Mouse (Mus musculus): ENCODE results near the gene Pou2f2.

Gene Pou2f2

DNA sequence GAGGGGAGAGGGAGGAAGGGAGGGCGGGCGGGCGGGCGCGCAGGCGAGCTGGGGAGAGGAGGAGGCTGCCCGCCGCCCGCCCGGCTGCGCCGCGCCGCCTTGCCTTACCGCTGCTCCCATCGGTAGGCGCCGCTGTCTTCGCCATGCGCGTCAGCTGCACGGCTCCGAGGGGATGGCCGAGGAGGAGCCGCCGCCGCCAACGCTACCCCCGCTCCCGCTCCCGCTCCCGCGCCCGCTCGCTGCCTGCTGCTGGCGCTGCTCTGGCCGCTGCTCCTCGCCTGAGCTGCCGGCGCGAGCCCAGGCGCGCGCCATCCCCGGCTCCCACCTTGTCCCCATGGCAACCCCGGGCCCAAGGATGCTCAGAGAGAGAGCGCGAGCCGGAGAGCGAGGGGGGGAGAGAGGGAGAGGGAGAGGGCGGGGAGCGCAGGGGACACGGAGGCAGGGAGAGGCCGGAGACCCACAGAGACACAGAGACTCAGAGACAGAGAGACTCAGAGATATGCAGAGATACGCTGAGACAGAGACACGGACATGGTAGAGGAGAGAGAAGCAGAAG, at the start of gene Pou2f2:
Pou2f2 (minus strand) TSS at position 121 of the 556 bp plus-strand sequence.
- peak; percentile 85 for DNase-seq

DNA sequence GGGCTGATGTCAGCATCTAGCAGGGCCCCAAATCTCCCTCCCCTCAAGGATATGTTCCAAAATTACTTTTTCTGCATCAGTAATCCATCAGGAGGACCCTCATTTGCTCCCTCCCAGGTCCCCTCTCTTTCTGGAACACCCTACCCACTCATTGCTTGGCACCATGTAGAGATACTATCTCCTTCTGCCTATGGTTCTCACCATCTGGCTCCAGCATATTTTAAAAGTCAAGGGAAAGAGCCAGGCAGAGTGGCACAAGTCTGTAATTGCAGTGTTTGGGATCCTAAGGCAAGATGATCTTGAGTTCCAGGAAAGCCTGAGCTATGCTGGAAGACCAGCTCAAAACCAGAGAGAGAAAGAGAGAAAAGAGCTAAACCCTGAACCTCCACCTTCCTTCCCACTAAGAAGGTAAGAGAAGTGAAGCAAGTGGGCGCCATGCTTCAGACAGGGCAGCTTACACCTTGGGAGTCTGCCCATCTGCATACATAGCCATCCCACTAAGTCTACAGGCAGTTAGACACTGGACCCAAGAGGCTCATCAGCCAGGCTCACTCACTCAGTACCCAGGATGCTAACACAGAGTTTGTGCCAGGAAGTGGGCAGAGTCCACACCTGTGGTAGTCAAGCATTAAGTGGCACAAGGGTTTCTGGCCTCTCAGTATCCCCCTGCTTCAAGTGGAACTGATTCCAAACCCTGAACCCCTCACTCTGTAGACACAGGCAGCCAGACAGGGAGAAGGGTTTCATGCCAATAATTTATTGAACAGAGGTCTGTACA, 48.2 kb upstream of the Pou2f2 start:
- DNase-seq = no peak

DNA sequence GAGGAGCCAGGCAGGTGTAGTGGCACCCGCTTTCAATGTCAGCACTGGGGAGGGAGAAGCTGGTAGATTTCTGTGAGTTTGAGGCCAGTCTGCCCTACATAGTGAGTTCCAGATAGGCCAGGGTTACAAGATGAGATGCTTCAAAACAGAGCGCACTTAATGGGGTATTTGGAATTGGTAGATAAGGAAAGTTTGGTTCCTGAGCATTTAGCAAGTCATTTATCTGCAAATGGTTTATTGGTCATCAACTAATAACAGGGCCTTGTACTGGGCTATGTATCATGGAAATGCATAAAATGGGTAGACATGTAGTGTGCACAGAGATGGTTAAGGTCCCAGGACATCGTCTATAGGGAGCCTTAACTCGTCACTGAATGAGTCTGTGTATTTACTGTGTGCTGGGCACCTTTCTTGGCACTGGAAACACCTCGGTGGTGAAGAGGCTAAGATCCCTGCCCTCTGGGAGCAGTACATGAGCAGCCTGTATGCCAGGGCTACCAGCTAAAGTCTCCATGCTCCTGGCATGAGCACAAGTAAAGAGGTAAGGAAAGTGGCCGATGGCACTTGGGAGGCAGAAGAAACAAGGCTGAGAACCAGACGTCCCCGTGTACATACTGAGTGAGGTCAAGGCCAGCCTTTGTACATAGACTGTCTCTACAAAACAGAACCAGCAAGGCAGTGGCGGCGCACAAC, 42.9 kb upstream of the Pou2f2 start:
- DNase-seq = no peak

DNA sequence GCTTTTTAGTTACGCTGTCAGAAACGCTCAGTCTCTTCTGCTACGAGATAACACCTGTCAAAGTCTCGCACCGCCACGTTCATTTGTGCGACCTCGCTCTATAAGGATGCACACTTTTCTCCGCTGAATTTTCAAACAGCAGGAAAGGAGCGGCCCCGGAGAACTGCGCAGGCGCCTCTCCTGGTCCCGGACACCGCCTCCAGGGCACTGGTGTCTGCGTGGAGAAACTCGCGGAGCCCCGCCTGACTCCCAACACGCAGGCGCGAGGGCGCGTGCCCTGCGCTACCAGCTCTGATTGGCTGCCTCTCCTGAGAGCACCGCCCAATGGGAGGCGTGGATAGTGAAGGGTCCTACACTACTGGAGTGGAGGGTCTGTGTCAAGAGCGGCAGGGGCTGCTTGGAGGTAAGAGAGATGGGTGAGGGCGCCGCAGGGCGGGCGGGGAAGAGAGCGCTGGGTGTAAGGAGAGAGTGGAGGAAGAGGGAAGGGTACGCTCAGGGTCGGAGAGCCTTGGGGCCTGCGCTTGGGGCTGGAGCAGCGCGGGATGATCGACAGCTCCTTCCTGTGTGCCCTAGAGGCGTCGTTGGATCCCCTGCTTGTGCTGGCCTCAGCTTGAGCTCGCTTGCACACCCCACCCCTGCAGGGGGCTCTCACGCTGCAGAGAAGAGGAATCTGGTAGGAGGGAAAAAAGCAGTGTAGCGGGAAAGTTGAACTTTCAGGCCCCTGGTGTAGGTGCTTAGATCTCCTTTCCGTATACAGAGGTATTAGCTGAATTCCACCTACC, 41.8 kb upstream of the Pou2f2 start, which contains the start of gene Zfp526:
Zfp526 (plus strand) TSS at position 324 of the 782 bp plus-strand sequence.
- peak; percentile 95 for DNase-seq

DNA sequence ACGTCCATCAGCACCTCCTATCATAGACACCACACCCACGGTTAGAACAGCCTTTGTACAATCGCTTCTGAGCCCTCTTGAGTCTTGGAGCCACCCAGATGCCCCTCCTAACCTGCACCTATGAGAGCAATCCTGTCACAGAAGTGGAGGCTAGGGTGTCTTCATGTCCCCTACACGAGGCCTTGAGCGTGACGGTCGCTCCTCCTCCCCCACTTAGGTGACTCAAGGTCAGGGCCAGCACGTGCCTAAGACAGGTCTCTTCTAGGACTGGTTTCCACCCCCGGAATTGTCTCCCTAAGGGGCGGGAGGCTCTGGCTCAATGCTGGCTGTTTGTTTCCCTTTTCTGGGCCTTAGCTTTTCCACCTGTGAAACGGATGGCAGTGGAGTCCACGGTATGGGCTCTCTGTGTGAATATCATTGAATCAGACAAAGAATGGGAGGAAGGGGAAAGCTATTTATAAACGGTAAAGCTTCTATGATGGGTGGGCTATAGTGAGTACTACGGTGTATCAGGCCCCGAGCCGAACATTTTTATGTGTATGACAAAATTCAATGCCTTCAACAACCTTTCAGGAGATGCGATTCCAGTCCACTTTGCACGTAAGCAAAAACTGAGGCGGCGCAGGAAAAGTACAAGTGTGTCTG, 41.1 kb upstream of the Pou2f2 start, which contains the start of gene Dedd2:
Dedd2 (minus strand) TSS at position 159 of the 645 bp plus-strand sequence.
- DNase-seq = no peak

DNA sequence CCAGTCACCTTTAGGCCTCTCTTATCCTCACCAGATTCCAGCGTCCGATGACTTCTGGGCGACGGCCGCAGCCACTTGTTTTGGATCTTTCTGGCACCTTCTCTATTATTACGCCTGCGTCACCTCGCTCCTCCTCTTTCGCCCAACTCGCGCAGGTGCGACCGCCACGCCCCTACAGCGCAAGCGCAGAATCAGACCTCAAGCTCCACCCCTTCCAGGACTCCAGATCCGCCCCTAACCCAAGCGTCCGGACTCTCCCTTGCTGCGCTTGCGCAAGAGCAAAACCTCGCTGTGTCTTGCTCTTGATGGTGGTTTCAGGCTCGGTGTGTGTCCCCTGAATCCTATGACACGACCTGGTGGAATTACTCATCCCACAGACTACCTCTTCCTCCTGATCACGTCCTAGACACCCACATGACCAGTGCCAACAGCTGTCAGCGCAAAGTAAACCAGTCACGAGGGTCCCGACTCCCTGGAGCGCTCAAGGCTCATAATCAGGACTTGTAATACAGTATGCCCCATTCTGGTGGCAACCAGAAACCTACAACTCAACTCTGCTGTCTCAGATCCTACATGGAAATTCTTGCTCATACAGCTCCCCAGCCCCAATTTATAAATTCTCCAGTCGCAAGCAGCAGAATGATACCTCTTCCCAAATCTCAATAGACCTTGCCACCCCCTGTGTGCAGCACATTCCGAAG, 40.4 kb upstream of the Pou2f2 start:
- DNase-seq = peak; percentile 96

DNA sequence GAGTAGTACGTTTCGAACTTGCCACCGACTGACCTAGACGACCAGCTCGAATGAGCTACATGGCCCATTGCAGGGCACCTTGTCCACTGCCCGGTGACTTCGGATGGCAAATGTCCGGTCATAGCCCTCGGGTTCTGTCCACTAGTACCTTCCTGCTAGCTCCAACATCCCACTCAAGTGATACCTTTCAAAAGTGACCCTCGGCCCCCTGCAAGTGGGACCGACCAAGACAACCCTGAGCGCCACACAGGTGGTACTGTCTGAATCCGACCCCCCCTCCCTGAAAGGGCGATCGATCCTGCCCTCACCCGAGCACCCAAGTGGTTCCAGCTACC, 39.9 kb upstream of the Pou2f2 start:
- DNase-seq = no peak

DNA sequence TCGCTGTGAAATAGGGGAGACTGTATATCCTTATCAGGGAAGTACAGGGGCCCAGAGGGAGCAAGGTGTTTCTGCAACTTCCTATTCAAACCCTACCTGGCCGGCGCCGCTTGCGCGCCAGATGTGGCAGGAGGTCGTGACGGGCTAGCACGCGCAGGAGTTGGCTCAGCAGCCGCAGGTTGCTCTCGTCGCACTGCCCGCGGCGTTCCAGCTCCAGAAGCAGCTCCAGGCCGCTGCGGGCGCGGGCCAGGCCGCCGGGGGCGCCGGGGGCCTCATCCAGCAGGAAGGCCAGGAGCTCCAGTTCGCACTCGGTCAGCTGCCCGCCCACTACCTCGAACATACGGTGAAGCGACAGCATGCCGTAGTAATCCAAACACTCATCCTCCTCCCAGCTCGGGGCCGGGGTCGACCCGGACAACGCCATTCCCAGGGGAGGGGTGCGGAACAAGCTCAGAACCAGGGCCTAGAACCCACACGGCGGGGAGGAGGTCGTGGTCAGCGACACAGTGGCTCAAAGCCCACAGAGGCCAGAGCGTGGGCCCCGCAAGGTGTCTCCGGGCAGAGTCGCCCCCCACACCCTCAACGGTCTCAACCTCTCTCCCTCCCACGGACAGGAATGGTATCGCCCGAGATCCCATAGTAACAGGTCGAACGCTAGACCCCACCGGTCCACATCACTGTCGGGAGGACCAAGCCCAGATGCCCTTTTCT, 39.3 kb upstream of the Pou2f2 start:
- DNase-seq = peak; percentile 59

DNA sequence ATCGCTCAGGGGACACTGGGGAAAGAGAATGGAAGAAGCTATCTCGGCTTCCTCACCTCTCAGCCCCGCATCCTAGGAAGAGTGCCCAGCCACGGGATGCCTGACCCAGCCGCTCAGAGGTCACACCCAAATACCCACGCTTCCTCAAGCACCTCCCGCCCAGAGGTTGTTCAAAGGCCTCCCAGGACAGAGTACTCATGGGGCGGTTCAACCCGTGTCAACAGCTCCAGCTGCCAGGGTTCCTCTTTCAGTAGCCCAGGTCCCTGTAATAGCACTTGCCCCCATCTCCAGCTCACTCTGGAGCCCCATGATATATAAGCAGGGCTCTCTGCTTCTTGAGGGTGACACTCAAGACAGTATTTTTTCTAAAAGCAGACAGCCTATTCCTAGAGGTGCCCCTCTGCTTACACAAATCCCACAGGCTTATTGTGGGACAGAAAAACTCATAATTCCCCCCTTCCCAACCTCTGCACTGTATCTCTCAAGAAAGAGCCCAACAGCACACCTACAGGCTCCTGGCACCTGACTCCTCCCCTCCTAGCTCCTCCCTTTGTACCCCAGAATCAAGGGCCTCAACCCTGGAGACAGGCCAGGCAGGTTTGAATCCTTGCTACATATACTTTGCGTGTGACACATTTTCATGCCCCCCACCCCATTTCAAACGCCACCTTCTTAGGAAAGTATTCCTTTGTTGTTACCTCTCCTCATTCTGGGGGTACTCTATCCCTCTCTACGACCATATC, 38.3 kb upstream of the Pou2f2 start:
- peak; percentile 35 for DNase-seq

DNA sequence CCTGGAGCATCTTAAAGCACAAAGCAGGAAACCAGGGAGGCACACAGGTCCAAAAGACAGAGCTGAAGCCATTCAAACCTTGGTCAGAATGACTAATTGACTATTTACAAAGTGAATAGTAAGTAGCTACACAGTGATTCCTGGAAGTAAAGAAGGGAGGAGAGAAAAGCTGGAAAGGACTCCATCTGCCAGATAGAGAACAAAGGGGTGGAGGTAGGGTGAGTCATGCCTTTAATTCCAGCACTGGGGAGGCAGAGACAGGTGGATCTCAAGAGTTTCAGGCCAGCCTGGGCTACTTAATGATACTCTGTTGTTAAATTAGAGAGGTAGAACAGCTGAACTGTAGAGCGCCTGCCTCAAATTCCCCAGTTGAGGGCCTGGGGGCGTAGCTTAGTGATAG, 34.6 kb upstream of the Pou2f2 start:
- DNase-seq = no peak

DNA sequence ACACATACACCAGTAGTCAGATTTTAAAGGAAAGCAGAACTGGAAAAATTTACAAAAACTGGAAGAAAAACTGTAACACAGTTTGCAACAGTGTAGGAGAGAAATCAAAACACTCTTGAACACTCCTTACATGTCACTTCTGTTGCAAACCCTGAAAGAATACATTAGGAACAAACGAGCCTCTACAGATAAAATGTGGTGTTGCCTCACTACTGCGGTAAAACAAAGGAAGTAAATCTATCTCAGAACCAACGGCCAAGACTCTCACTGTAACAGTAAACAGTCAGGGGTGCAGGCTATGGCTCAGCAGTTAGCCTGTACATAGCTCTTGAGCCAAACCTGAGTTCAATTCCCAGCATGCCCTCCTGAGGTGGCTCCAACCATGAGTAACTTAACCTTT, 33.6 kb upstream of the Pou2f2 start:
- no peak for DNase-seq

DNA sequence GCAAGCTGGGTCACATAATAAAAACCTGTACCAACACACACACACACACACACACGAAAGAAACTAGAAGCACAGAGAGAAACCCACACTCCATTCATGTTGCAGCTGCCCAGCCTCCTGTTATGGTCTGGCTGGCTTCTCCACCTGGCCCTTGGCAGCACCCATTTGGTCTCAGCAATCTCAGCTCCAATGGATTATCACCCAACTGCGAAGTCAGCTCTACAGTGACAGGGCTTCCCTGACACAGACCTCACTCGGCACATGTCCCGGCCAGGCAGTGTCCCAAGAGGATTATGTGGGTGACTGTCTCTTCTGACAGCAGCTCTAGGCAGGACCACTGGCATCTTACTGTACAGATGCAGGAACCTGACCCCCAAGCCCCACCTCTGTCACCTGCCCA, 31.0 kb upstream of the Pou2f2 start:
- DNase-seq = no peak

DNA sequence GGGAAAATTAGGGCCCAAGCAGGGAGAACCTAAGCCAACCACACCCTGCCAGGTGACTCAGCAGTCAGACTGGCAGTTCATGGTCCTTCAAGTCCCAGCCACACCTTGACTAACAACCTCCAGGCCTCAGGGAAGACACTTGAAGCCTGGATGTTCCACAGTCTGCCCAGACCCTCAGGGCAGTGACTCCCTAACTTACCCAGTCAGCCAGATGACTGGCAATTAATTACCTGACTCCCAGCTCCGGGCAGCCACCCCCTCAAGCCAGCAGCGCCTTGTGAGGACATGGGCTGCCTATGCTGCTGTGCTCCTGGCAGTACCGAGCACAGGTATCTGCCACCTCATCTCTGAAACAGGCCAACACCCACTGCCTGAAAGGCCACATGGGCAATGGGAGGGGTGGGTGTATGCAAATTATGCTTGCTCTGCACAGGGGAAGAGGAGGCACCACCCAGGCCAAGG, 29.7 kb upstream of the Pou2f2 start:
- DNase-seq = no peak

DNA sequence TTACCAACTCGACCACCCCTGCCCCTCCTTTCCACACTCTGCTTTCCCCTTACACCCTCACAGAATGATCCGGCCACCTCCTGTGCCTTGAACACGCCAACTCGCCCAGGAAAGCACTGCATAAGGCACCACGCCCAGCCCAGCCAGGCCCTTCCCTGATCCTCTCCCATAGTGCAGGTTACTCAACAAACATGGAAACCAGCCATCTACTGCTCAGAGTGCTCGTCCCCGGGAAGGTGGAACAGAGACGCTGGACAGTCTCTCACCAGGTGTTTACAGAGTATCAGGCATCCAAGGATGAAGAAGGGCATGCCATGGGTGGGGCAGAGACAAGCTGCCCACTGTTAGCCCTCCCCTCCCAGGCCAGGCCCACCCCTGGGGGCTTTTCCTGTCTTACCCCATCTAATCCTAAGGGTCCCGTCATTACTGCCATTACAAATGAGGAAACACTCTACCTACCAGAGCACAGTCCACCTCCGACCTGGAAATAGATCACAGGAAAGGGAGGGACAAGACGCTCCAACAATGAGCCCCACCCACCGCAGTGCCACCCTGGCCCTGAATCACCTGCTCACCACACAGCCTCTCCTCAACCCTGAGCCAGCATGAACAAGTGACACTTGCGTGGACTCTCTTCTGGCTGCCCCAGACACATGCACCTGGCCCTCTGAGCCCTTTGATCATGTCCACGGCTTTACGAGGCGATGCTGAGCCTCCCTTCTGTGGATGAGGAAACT, 26.7 kb upstream of the Pou2f2 start:
- DNase-seq = peak; percentile 44

DNA sequence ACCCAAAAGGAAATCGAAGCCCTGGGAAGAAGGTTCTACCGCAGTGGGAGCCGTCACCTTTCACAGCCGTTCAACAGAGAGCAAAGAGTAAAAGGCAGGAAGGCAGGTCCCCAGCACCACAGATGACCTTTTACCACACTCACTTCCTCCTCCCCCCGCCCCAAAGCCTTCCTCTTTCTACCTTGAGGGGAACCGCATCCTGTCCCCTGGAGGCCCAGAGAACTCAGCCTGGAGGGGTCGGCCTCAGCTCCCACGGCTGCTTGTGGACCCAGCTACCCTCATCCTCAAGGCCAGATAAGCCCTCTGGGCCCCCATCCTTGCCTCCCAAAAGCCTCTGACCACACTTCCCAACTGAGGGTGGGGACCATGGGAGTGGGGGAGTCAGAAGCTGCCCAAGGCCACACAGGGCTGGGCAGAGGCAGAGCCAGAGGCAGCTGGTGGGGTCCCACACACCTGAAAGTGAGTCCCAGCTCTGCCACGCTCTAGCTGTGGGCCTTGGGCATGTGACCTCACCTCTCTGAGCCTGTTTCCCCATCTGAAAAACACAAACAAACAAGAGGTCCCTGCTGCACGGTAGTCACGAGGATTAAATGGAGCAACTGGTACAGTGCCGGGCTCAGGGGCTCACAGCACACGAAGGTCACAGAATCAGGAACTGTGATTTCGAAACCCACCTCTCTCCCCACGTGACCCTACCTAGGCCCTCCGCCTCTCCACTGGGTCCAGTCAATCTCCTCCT, 26.0 kb upstream of the Pou2f2 start:
- no peak for DNase-seq

DNA sequence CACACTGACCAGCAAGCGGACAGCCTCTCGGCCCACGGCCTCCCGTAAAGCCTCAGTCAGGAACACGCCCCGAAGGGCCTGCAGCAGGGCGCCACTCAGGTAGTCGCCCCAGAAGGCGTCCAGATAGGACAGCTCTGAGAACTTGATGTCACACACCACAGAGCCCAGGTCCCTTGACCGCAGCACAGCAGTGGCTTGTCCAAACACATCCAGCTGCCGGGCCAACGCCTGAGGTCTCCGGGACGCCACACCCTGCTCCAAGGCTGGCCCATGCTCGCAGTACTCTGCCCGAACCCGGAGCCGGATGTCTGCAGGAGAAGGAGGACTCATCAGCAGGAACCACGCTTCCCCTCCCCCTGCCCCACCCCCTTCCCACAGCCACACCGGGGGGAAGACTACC, 24.1 kb upstream of the Pou2f2 start:
- no peak for DNase-seq

DNA sequence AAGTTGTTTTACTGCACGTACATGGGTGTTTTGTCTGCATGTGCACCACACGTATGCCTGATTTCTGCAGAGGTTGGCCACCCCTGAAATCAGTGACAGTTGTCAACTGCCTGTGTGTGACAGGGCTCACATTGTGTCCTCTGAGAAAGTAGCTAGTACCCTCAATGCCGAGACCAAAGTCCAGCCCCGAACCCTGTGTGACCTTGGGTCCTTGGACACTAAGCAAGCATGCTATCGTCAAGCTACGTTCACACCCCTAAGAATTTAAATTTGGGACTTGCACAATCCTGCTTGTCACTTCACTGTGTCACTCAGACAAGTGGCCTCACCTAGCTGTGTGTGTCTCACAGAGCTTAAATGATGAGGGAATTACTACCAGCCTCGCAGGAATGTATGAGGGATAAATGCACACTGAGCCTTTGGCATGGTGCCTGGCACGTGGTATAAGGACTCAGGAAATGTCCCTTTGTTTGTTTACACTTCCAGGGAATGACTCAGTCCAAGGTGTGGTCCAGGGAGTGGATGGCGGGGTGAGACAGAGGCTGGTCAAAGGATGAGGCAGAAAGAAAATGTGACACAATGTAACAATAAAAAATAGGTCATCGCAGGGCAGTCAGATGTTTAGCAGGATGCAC, 18.0 kb upstream of the Pou2f2 start:
- no peak for DNase-seq

DNA sequence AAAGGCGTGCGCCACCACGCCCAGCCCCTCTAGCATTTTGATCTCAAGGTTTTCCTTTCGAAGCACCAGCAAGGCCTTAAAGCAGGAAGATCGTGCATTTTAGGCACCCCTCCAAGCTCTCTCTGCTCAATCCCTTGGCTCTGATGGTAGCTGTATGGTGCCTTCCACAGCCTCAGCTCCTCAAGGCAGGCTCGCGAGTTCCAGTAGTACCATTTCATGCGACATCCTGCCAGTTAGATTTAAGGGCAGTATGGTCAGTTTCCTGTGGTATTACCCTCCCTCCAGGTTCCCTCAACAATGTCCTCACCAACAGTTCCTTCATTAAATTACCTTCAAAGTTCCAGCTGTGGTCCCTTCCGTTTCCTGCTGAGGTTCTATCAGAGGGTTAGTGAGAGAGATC, 16.6 kb upstream of the Pou2f2 start:
- DNase-seq = no peak

DNA sequence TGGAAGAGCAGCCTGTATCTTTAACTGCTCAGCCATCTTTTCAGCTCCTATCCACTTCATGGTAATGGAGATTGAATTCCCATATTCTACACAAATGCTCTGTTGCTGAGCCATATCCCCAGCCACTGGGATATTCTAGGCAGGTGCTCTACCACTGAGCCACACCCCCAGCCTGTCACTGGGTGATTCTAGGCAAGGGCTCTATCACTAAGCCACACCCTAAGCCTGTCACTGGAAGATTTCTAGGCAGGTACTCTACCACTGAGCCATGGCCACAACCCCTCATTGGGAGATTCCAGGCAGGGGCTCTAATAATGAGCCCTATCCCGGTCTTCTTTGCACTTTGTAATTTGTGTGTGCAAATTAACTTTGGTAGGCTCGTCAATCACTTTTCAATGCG, 15.6 kb upstream of the Pou2f2 start:
- DNase-seq = no peak
